Mouse (Mus musculus) MEL (cell line): Measurements from ENCODE around the gene Fbxw11.

Source experiments
- CTCF ChIP-seq, 3 experiments: IDR thresholded peaks in 2 of 3; conservative IDR thresholded peaks in 1 of 3; 2 replicates each; pipeline ENCODE4 v1.5.1; 2011 to 2012; ENCODE audit warnings: low read length in 3 of 3, low read depth in 2 of 3, mild to moderate bottlenecking in 2 of 3, improper control_type of control experiment in 1 of 3, inconsistent platforms in 1 of 3, mixed read lengths in 1 of 3, moderate library complexity in 1 of 3; ENCODE audit not compliant: control insufficient read depth in 1 of 3, insufficient read depth in 1 of 3, poor library complexity in 1 of 3, severe bottlenecking in 1 of 3
- EP300 ChIP-seq, 2 experiments: IDR thresholded peaks; 2 replicates each; pipeline ENCODE4 v1.6.1; 2011; ENCODE audit warnings: improper control_type of control experiment in 2 of 2, low read length in 2 of 2, low read depth in 1 of 2, mild to moderate bottlenecking in 1 of 2
- JUND ChIP-seq: IDR thresholded peaks from 2 replicates; pipeline ENCODE4 v1.6.1; 2011; ENCODE audit warnings: low read depth, mild to moderate bottlenecking, improper control_type of control experiment, low read length
- MEF2A ChIP-seq: IDR thresholded peaks from 2 replicates; pipeline ENCODE4 v1.6.1; 2014; ENCODE audit warnings: low read depth, mild to moderate bottlenecking, inconsistent platforms, low read length, improper control_type of control experiment; ENCODE audit not compliant: poor library complexity, insufficient replicate concordance, severe bottlenecking; ENCODE audit errors: extremely low read depth
- POLR2AphosphoS5 ChIP-seq: IDR thresholded peaks from 2 replicates; pipeline ENCODE4 v1.6.1; 2012; ENCODE audit warnings: low read depth, borderline replicate concordance, mild to moderate bottlenecking, inconsistent platforms, low read length, moderate library complexity, mixed read lengths
- SMC3 ChIP-seq: IDR thresholded peaks from 2 replicates; pipeline ENCODE4 v1.6.1; 2011; ENCODE audit warnings: low read depth, low read length, improper control_type of control experiment

GRCm38 (mm10) chr11:32693431-32694141, 51.1 kb downstream of the Fbxw11 start:
- TF ChIP-seq CTCF (IDR thresholded peaks at IDR 0.05 in 2 of 3, conservative IDR thresholded peaks at IDR 0.05 in 1 of 3; ENCODE audit: control insufficient read depth in 1 of 3, insufficient read depth in 1 of 3, low read depth in 2 of 3, low read length in 3 of 3, poor library complexity in 1 of 3, severe bottlenecking in 1 of 3) = peak; percentile 34 to 57 (median 43)
- TF ChIP-seq MEF2A = no peak
- TF ChIP-seq JUND = no peak
- peak; percentile 46 for TF ChIP-seq SMC3
- no peak for TF ChIP-seq POLR2AphosphoS5
- TF ChIP-seq EP300 (IDR thresholded peaks at IDR 0.05; ENCODE audit: low read depth in 1 of 2, low read length in 2 of 2) = no peak
